Mouse (Mus musculus) large intestine, adult 2 months (tissue): ENCODE measurements around the gene Tmem211. TPM values are rescaled to one million over a fixed set of nuclear protein-coding genes. Genes with fewer than 3 reads are reported as not detected.

Experiments
- DNase-seq: peaks from one replicate; pipeline ENCODE4 v3.0.0-alpha.2; 2012; ENCODE audit warnings: low read depth, low spot score
- WGBS: fragments of 180-500 bp; shearing (Covaris S2); methylation state at CpG from one replicate; pipeline ENCODE4 v1.1.7; 2018; 5-methylcytosine and 5-hydroxymethylcytosine counted together
- polyA plus RNA-seq: library from polyadenylated mRNA; depleted of rRNA; stranded (reverse); fragments of >200 nt; gene quantifications from 2 replicates; pipeline ENCODE4 v1.2.3, GENCODE M21; 2012; rRNA removed

The Tmem211 gene
- not detected in 2 replicates for polyA plus RNA-seq

GRCm38 (mm10) chr5:113226632-113227102 is at the start of gene Tmem211:
Gene Tmem211, plus strand, starts transcription at chr5:113226909.
- 1% methylated on average over 13 of the region's 13 CpGs for WGBS
- DNase-seq, result no peak

- DNase-seq, result no peak
- WGBS, result 50% methylated on average over 9 of the region's 9 CpGs
Observed at GRCm38 (mm10) chr5:113179451-113179842, 47.3 kb upstream of the Tmem211 start.

- WGBS, result 15% methylated on average over 30 of the region's 30 CpGs
- DNase-seq, result peak; percentile 67
Observed at GRCm38 (mm10) chr5:113179843-113180682, 46.6 kb upstream of the Tmem211 start.

GRCm38 (mm10) chr5:113180755-113181154 is 46.0 kb upstream of the Tmem211 start:
- 71% methylated on average over 15 of the region's 15 CpGs for WGBS

GRCm38 (mm10) chr5:113181441-113181840 is 45.3 kb upstream of the Tmem211 start:
- DNase-seq, result no peak

More at GRCm38 (mm10) chr5:113180755-113181154, 46.0 kb upstream of the Tmem211 start:
- DNase-seq, result no peak

GRCm38 (mm10) chr5:113190558-113190957 is 36.2 kb upstream of the Tmem211 start:
- no peak for DNase-seq
- WGBS, result 81% methylated on average over 14 of the region's 14 CpGs

More at GRCm38 (mm10) chr5:113181441-113181840, 45.3 kb upstream of the Tmem211 start:
- WGBS, result 20% methylated on average over 6 of the region's 6 CpGs

- no peak for DNase-seq
- WGBS, result 79% methylated on average over 14 of the region's 14 CpGs
Observed at GRCm38 (mm10) chr5:113191901-113192300, 34.8 kb upstream of the Tmem211 start.

GRCm38 (mm10) chr5:113193762-113194161 is 32.9 kb upstream of the Tmem211 start:
- DNase-seq, result no peak
- 90% methylated on average over 18 of the region's 18 CpGs for WGBS

- no peak for DNase-seq
- 76% methylated on average over 12 of the region's 12 CpGs for WGBS
Observed at GRCm38 (mm10) chr5:113195451-113195850, 31.3 kb upstream of the Tmem211 start.

- no peak for DNase-seq
- 92% methylated on average over 6 of the region's 6 CpGs for WGBS
Observed at GRCm38 (mm10) chr5:113195907-113196306, 30.8 kb upstream of the Tmem211 start.

GRCm38 (mm10) chr5:113196916-113197794 is 29.6 kb upstream of the Tmem211 start:
- no peak for DNase-seq
- 64% methylated on average over 9 of the region's 9 CpGs for WGBS

- no peak for DNase-seq
- 45% methylated on average over 8 of the region's 8 CpGs for WGBS
Observed at GRCm38 (mm10) chr5:113199126-113199771, 27.5 kb upstream of the Tmem211 start.

- no peak for DNase-seq
- 82% methylated on average over 10 of the region's 10 CpGs for WGBS
Observed at GRCm38 (mm10) chr5:113199772-113200134, 27.0 kb upstream of the Tmem211 start.

GRCm38 (mm10) chr5:113204193-113204592 is 22.5 kb upstream of the Tmem211 start:
- 72% methylated on average over 9 of the region's 9 CpGs for WGBS
- DNase-seq, result no peak

GRCm38 (mm10) chr5:113206670-113207352 is 19.9 kb upstream of the Tmem211 start:
- DNase-seq, result no peak
- 36% methylated on average over 9 of the region's 9 CpGs for WGBS

GRCm38 (mm10) chr5:113208048-113208447 is 18.7 kb upstream of the Tmem211 start:
- 1% methylated on average over 4 of the region's 4 CpGs for WGBS
- DNase-seq, result no peak

GRCm38 (mm10) chr5:113208622-113209400 is 17.9 kb upstream of the Tmem211 start:
- no peak for DNase-seq

GRCm38 (mm10) chr5:113209401-113209750 is 17.3 kb upstream of the Tmem211 start:
- DNase-seq, result no peak
- 38% methylated on average over 11 of the region's 11 CpGs for WGBS

More at GRCm38 (mm10) chr5:113208622-113209400, 17.9 kb upstream of the Tmem211 start:
- WGBS, result 24% methylated on average over 11 of the region's 11 CpGs
